Mouse (Mus musculus) thymus, adult 2 months (tissue): Measurements from ENCODE around the gene Lrrc27.

Source experiments
- CTCF ChIP-seq: fragments of 200-500 bp; IDR thresholded peaks from 2 replicates; pipeline ENCODE4 v1.5.1; 2012; ENCODE audit warnings: mild to moderate bottlenecking, control low read depth, low read length, moderate library complexity, borderline replicate concordance; ENCODE audit not compliant: control insufficient read depth, poor library complexity, insufficient read depth; ENCODE audit errors: extremely low read depth
- POLR2A ChIP-seq: fragments of 200-500 bp; IDR thresholded peaks from 2 replicates; pipeline ENCODE4 v1.6.1; 2012; ENCODE audit warnings: mild to moderate bottlenecking, low read length, control low read depth, moderate library complexity; ENCODE audit not compliant: control insufficient read depth, poor library complexity, insufficient read depth; ENCODE audit errors: extremely low read depth

GRCm38 (mm10) chr7:139215516-139215915 lies 2.7 kb downstream of the Lrrc27 start:
- TF ChIP-seq CTCF (no peak), POLR2A (no peak)
